ENCODE assay signal across 18 mouse cellular contexts in genomic region chr19:7304801-7305200, GRCm38 (mm10). TPM values are rescaled to one million over a fixed set of nuclear protein-coding genes. Genes with fewer than 3 reads are reported as not detected.
DNase-seq lines count a peak whose midpoint lies in the region; ATAC-seq and TF ChIP-seq lines count a peak whose summit lies in the region.
"Had no signal": no experiment of that assay in that cellular context is flagged by ENCODE, and none has a peak within 500 bp of the region (broad histone marks: within the 10 kb centered on the region; RNA-seq: fewer than 3 reads in every experiment).

No protein-coding gene starts in this region.

- 43% methylated on average over 2 of the region's 2 CpGs for WGBS in intestine, embryonic 15.5 days
- WGBS in intestine, postnatal 0 days: 52% methylated on average over 2 of the region's 2 CpGs
- WGBS in lung, postnatal 0 days: 50% methylated on average over 2 of the region's 2 CpGs

- no peak overlapping the region for H3K4me2 ChIP-seq in intestine, embryonic 15.5 days (replicated peaks)
- H3K4me2 ChIP-seq in intestine, postnatal 0 days (replicated peaks; ENCODE audit: low read depth): no peak overlapping the region
- no peak overlapping the region for H3K4me2 ChIP-seq in lung, postnatal 0 days (replicated peaks; ENCODE audit: low read depth, low read length)
- H3K4me2 ChIP-seq: liver, embryonic 15.5 days; midbrain, embryonic 12.5 days had no signal

- H3K27ac ChIP-seq in intestine, embryonic 15.5 days: 0 out of 2 replicates have a peak overlapping the region, but pooled peaks have one; percentile 4
- H3K27ac ChIP-seq in intestine, postnatal 0 days (ENCODE audit: low read depth, low read length): no peak overlapping the region
- H3K27ac ChIP-seq in lung, postnatal 0 days (ENCODE audit: low read length): no peak overlapping the region
- H3K27ac ChIP-seq in embryonic fibroblast, embryonic 13.5 days (ENCODE audit: insufficient read depth, low read length): peak overlapping the region; percentile 16; the same call in 1 of the 2 replicates
- H3K27ac ChIP-seq: hindbrain, embryonic 10.5 days; midbrain, embryonic 12.5 days had no signal

- TF ChIP-seq EP300 in lung, postnatal 0 days (IDR thresholded peaks at IDR 0.05): no peak

- no peak for TF ChIP-seq CTCF in intestine, postnatal 0 days (IDR thresholded peaks at IDR 0.05; ENCODE audit: low read depth)
- TF ChIP-seq CTCF in lung, postnatal 0 days (IDR thresholded peaks at IDR 0.05): no peak
- no peak for TF ChIP-seq CTCF in embryonic fibroblast, embryonic 13.5 days (IDR thresholded peaks at IDR 0.05; ENCODE audit: borderline replicate concordance, insufficient read depth, low read length)

- DNase-seq in adrenal gland, adult 2 months: peak; percentile 34
- DNase-seq in adrenal gland, postnatal 36 days: no peak
- peak; percentile 82 for DNase-seq in lung, postnatal 0 days (ENCODE audit: low spot score)
- DNase-seq in lung, postnatal 4 days: no peak
- no peak for DNase-seq in cerebellum, postnatal 25 days
- DNase-seq: cerebellum, postnatal 36 days; kidney, postnatal 25 days; layer of hippocampus, postnatal 36 days; thymus, postnatal 25 days had no signal

- ATAC-seq in intestine, embryonic 15.5 days: no peak
- ATAC-seq in intestine, postnatal 0 days: no peak
- ATAC-seq in lung, postnatal 0 days: peak; percentile 47
- ATAC-seq: activated CD4-positive, CD25-positive, alpha-beta regulatory T cell, adult 4 months; inflammation-experienced regulatory T-cells, adult 6 months had no signal

- no peak overlapping the region for H3K9ac ChIP-seq in intestine, embryonic 15.5 days
- no peak overlapping the region for H3K9ac ChIP-seq in intestine, postnatal 0 days (ENCODE audit: low read depth, low read length)
- no peak overlapping the region for H3K9ac ChIP-seq in lung, postnatal 0 days (replicated peaks; ENCODE audit: low read depth)
- H3K9ac ChIP-seq: liver, embryonic 15.5 days; midbrain, embryonic 12.5 days had no signal

- H3K4me3 ChIP-seq in intestine, embryonic 15.5 days (replicated peaks): no peak overlapping the region
- no peak overlapping the region for H3K4me3 ChIP-seq in intestine, postnatal 0 days (ENCODE audit: low read depth, low read length)
- H3K4me3 ChIP-seq in lung, postnatal 0 days (ENCODE audit: low read depth, low read length): no peak overlapping the region
- no peak overlapping the region for H3K4me3 ChIP-seq in embryonic fibroblast, embryonic 13.5 days (ENCODE audit: insufficient read depth, low read length)
- H3K4me3 ChIP-seq: hindbrain, embryonic 10.5 days; liver, embryonic 15.5 days; midbrain, embryonic 12.5 days had no signal

- peaks cover 48% of the 10 kb centered on the region for H3K4me1 ChIP-seq in intestine, embryonic 15.5 days (replicated peaks)
- H3K4me1 ChIP-seq in intestine, postnatal 0 days (replicated peaks; ENCODE audit: control insufficient read depth, insufficient read depth, low read length): peaks cover 31% of the 10 kb centered on the region
- peaks cover 29% of the 10 kb centered on the region for H3K4me1 ChIP-seq in lung, postnatal 0 days (ENCODE audit: insufficient read depth, low read depth, low read length)
- H3K4me1 ChIP-seq in embryonic fibroblast, embryonic 13.5 days (ENCODE audit: control insufficient read depth, insufficient read depth, low read length): peaks cover 26% of the 10 kb centered on the region

- no peaks in the 10 kb centered on the region for H3K27me3 ChIP-seq in intestine, embryonic 15.5 days (replicated peaks)
- no peaks in the 10 kb centered on the region for H3K27me3 ChIP-seq in intestine, postnatal 0 days (replicated peaks; ENCODE audit: control insufficient read depth, insufficient read depth, low read length)
- H3K27me3 ChIP-seq in lung, postnatal 0 days (replicated peaks; ENCODE audit: insufficient read depth, low read length): no peaks in the 10 kb centered on the region
- H3K27me3 ChIP-seq: CH12.LX; liver, embryonic 15.5 days; midbrain, embryonic 12.5 days had no signal

- TF ChIP-seq POLR2A in embryonic fibroblast, embryonic 13.5 days (IDR thresholded peaks at IDR 0.05; ENCODE audit: low read depth, low read length): no peak

- H3K36me3 ChIP-seq in intestine, embryonic 15.5 days: no peaks in the 10 kb centered on the region
- H3K36me3 ChIP-seq in intestine, postnatal 0 days (ENCODE audit: control insufficient read depth, insufficient read depth): no peaks in the 10 kb centered on the region
- no peaks in the 10 kb centered on the region for H3K36me3 ChIP-seq in lung, postnatal 0 days (ENCODE audit: insufficient read depth, low read length)
- H3K36me3 ChIP-seq: midbrain, embryonic 12.5 days had no signal

- no peaks in the 10 kb centered on the region for H3K9me3 ChIP-seq in intestine, embryonic 15.5 days
- no peaks in the 10 kb centered on the region for H3K9me3 ChIP-seq in intestine, postnatal 0 days (ENCODE audit: control insufficient read depth)
- no peaks in the 10 kb centered on the region for H3K9me3 ChIP-seq in lung, postnatal 0 days (ENCODE audit: low read length)
- H3K9me3 ChIP-seq: hindbrain, embryonic 10.5 days; liver, embryonic 15.5 days; midbrain, embryonic 12.5 days had no signal

RNA-seq across cellular contexts. Expression of gene Mark2, which starts 36.9 kb away (rescaled TPM):
- total RNA-seq in adrenal gland, adult 2 months (2021): 10 to 100 TPM; 70.2 to 71.5 TPM
- 104 and 124 TPM in 2 replicates for polyA plus RNA-seq in adrenal gland, adult 2 months (2012; rRNA removed)
- 10 to 100 TPM; 71.9 to 76.4 TPM for total RNA-seq in adrenal gland, postnatal 36 days (2021)
- 44.9 and 45.8 TPM in 2 replicates for polyA plus RNA-seq in intestine, embryonic 15.5 days (2015; fragmentation: Nextera tagmentation; extraction: Ambion mirVana)
- 39.6 and 46.4 TPM in 2 replicates for polyA plus RNA-seq in intestine, postnatal 0 days (2015; fragmentation: Nextera tagmentation; extraction: Ambion mirVana)
- polyA plus RNA-seq in lung, postnatal 0 days (2015; fragmentation: Nextera tagmentation; extraction: Ambion mirVana): 29.8 and 35.9 TPM in 2 replicates
- 36.5 and 38.5 TPM in 2 replicates for polyA plus RNA-seq in embryonic fibroblast, embryonic 13.5 days (2011; ENCODE audit: insufficient read length, low read depth, missing spikeins)

RNA-seq across cellular contexts. Expression of gene Rcor2, which starts 37.7 kb away (rescaled TPM):
- 1 to 10 TPM; 1.9 to 6.3 TPM for total RNA-seq in adrenal gland, adult 2 months (2021)
- 4.7 and 7.4 TPM in 2 replicates for polyA plus RNA-seq in adrenal gland, adult 2 months (2012; rRNA removed)
- total RNA-seq in adrenal gland, postnatal 36 days (2021): 1 to 10 TPM; 2.0 to 4.4 TPM
- polyA plus RNA-seq in intestine, embryonic 15.5 days (2015; fragmentation: Nextera tagmentation; extraction: Ambion mirVana): 12.1 and 12.8 TPM in 2 replicates
- polyA plus RNA-seq in intestine, postnatal 0 days (2015; fragmentation: Nextera tagmentation; extraction: Ambion mirVana): 1.5 and 2.2 TPM in 2 replicates
- polyA plus RNA-seq in lung, postnatal 0 days (2015; fragmentation: Nextera tagmentation; extraction: Ambion mirVana): 1.3 and 1.5 TPM in 2 replicates
- 10.3 and 11.6 TPM in 2 replicates for polyA plus RNA-seq in embryonic fibroblast, embryonic 13.5 days (2011; ENCODE audit: insufficient read length, low read depth, missing spikeins)
- polyA plus RNA-seq: activated CD4-positive, CD25-positive, alpha-beta regulatory T cell, adult 4 months; inflammation-experienced regulatory T-cells, adult 6 months had no signal

Comparison
In these comparisons a context has a peak if more than half of its experiments do, and no peak if none do; other contexts are left out.
1. DNase-seq: peak in adrenal gland, adult 2 months (single experiment) and lung, postnatal 0 days (single experiment); none in adrenal gland, postnatal 36 days (0 of 2), lung, postnatal 4 days (0 of 2) and cerebellum, postnatal 25 days (0 of 2).
2. H3K27ac ChIP-seq: peak in intestine, embryonic 15.5 days (single experiment) and embryonic fibroblast, embryonic 13.5 days (single experiment); none in intestine, postnatal 0 days (single experiment) and lung, postnatal 0 days (single experiment).